Comparison of ENCODE assay signal across 20 mouse cellular contexts in genomic region chr5:126063644-126064043, GRCm38 (mm10).
DNase-seq lines count a peak whose midpoint lies in the region; ATAC-seq and TF ChIP-seq lines count a peak whose summit lies in the region.
"Had no signal": no experiment of that assay in that cellular context is flagged by ENCODE, and none has a peak within 500 bp of the region (broad histone marks: within the 10 kb centered on the region; RNA-seq: fewer than 3 reads in every experiment).

No protein-coding gene starts in this region.

- H3K9ac ChIP-seq in intestine, postnatal 0 days (ENCODE audit: low read depth, low read length) = no peak overlapping the region
- no peak overlapping the region for H3K9ac ChIP-seq in intestine, embryonic 16.5 days (ENCODE audit: low read depth, low read length)
- H3K9ac ChIP-seq in lung, embryonic 14.5 days = no peak overlapping the region
- H3K9ac ChIP-seq: heart, embryonic 13.5 days; hindbrain, embryonic 13.5 days; intestine, embryonic 15.5 days; kidney, embryonic 15.5 days; liver, embryonic 13.5 days; midbrain, embryonic 12.5 days; neural tube, embryonic 13.5 days had no signal

- no peak for DNase-seq in lung, embryonic 14.5 days
- DNase-seq in lung, adult 2 months = no peak
- DNase-seq in NIH3T3 (ENCODE audit: low read depth) = peak; percentile 2
- peak; percentile 2 for DNase-seq in skeletal muscle tissue, adult 2 months (ENCODE audit: low read depth, low spot score)
- no peak for DNase-seq in gastrocnemius, postnatal 25 days
- DNase-seq in left cerebral cortex, postnatal 25 days (ENCODE audit: low spot score in 2 of 2) = no peak
- DNase-seq: B cell, adult 2 months; cerebellum, adult 9-10 months; embryo, embryonic 11 days; liver, embryonic 13.5 days; lung, postnatal 10 days; thymus, postnatal 14 days had no signal

- TF ChIP-seq POLR2A in lung, adult 2 months (IDR thresholded peaks at IDR 0.05; ENCODE audit: borderline replicate concordance, extremely low read depth, low read depth, low read length) = no peak

- H3K27ac ChIP-seq in intestine, postnatal 0 days (ENCODE audit: low read depth, low read length) = no peak overlapping the region
- no peak overlapping the region for H3K27ac ChIP-seq in intestine, embryonic 16.5 days (ENCODE audit: low read length)
- no peak overlapping the region for H3K27ac ChIP-seq in lung, embryonic 14.5 days (ENCODE audit: low read depth)
- H3K27ac ChIP-seq: heart, embryonic 13.5 days; hindbrain, embryonic 13.5 days; intestine, embryonic 15.5 days; kidney, embryonic 15.5 days; liver, embryonic 13.5 days; midbrain, embryonic 12.5 days; neural tube, embryonic 13.5 days had no signal

- no peak overlapping the region for H3K4me2 ChIP-seq in intestine, postnatal 0 days (replicated peaks; ENCODE audit: low read depth)
- H3K4me2 ChIP-seq in intestine, embryonic 16.5 days (ENCODE audit: low read depth, low read length) = no peak overlapping the region
- H3K4me2 ChIP-seq in lung, embryonic 14.5 days = no peak overlapping the region
- H3K4me2 ChIP-seq: heart, embryonic 13.5 days; hindbrain, embryonic 13.5 days; intestine, embryonic 15.5 days; kidney, embryonic 15.5 days; liver, embryonic 13.5 days; midbrain, embryonic 12.5 days; neural tube, embryonic 13.5 days had no signal

- intact Hi-C loops in left cerebral cortex, postnatal 25 days (cut with DNase I) = no loop called here

- no peaks in the 10 kb centered on the region for H3K9me3 ChIP-seq in intestine, postnatal 0 days (ENCODE audit: control insufficient read depth)
- H3K9me3 ChIP-seq in intestine, embryonic 16.5 days (ENCODE audit: control insufficient read depth, low read length) = no peaks in the 10 kb centered on the region
- no peaks in the 10 kb centered on the region; the same call in 1 of the 2 replicates for H3K9me3 ChIP-seq in lung, embryonic 14.5 days (ENCODE audit: low read depth, low read length)
- H3K9me3 ChIP-seq: hindbrain, embryonic 13.5 days; intestine, embryonic 15.5 days; kidney, embryonic 15.5 days; midbrain, embryonic 12.5 days; neural tube, embryonic 13.5 days had no signal

- no peak overlapping the region for H3K4me3 ChIP-seq in intestine, postnatal 0 days (ENCODE audit: low read depth, low read length)
- H3K4me3 ChIP-seq in intestine, embryonic 16.5 days (ENCODE audit: low read length) = no peak overlapping the region
- H3K4me3 ChIP-seq in lung, embryonic 14.5 days (ENCODE audit: low read depth, low read length) = no peak overlapping the region
- H3K4me3 ChIP-seq in lung, adult 2 months (replicated peaks; ENCODE audit: extremely low read depth, low read depth, low read length) = no peak overlapping the region
- H3K4me3 ChIP-seq: heart, embryonic 13.5 days; hindbrain, embryonic 13.5 days; intestine, embryonic 15.5 days; kidney, embryonic 15.5 days; liver, embryonic 13.5 days; midbrain, embryonic 12.5 days; neural tube, embryonic 13.5 days had no signal

- H3K27me3 ChIP-seq in intestine, postnatal 0 days (replicated peaks; ENCODE audit: control insufficient read depth, insufficient read depth, low read length) = no peaks in the 10 kb centered on the region
- H3K27me3 ChIP-seq in intestine, embryonic 16.5 days (replicated peaks; ENCODE audit: control insufficient read depth, insufficient read depth, low read length) = no peaks in the 10 kb centered on the region
- H3K27me3 ChIP-seq in lung, embryonic 14.5 days (ENCODE audit: insufficient read depth, low read length) = no peaks in the 10 kb centered on the region
- H3K27me3 ChIP-seq: heart, embryonic 13.5 days; hindbrain, embryonic 13.5 days; intestine, embryonic 15.5 days; kidney, embryonic 15.5 days; liver, embryonic 13.5 days; midbrain, embryonic 12.5 days; neural tube, embryonic 13.5 days had no signal

- no peaks in the 10 kb centered on the region for H3K36me3 ChIP-seq in intestine, postnatal 0 days (ENCODE audit: control insufficient read depth, insufficient read depth)
- H3K36me3 ChIP-seq in intestine, embryonic 16.5 days (ENCODE audit: control insufficient read depth, insufficient read depth, low read length) = no peaks in the 10 kb centered on the region
- H3K36me3 ChIP-seq in lung, embryonic 14.5 days (ENCODE audit: insufficient read depth) = no peaks in the 10 kb centered on the region
- H3K36me3 ChIP-seq: heart, embryonic 13.5 days; hindbrain, embryonic 13.5 days; intestine, embryonic 15.5 days; kidney, embryonic 15.5 days; liver, embryonic 13.5 days; midbrain, embryonic 12.5 days; neural tube, embryonic 13.5 days had no signal

- H3K4me1 ChIP-seq in intestine, postnatal 0 days (replicated peaks; ENCODE audit: control insufficient read depth, insufficient read depth, low read length) = no peaks in the 10 kb centered on the region
- H3K4me1 ChIP-seq in intestine, embryonic 16.5 days (ENCODE audit: control insufficient read depth, insufficient read depth, low read length) = no peaks in the 10 kb centered on the region
- no peaks in the 10 kb centered on the region for H3K4me1 ChIP-seq in lung, embryonic 14.5 days (ENCODE audit: insufficient read depth)
- H3K4me1 ChIP-seq in lung, adult 2 months (ENCODE audit: control insufficient read depth, insufficient read depth, low read length) = no peaks in the 10 kb centered on the region
- H3K4me1 ChIP-seq: heart, embryonic 13.5 days; hindbrain, embryonic 13.5 days; intestine, embryonic 15.5 days; kidney, embryonic 15.5 days; liver, embryonic 13.5 days; midbrain, embryonic 12.5 days; neural tube, embryonic 13.5 days had no signal

- no peak for ATAC-seq in intestine, postnatal 0 days
- no peak for ATAC-seq in intestine, embryonic 16.5 days
- no peak for ATAC-seq in lung, embryonic 14.5 days (ENCODE audit: insufficient read depth)
- ATAC-seq: intestine, embryonic 15.5 days had no signal

- 0 out of 2 replicates have a peak, but pooled peaks have one; percentile 12 for TF ChIP-seq CTCF in intestine, postnatal 0 days (IDR thresholded peaks at IDR 0.05; ENCODE audit: low read depth)
- 0 out of 2 replicates have a peak, but pooled peaks have one; percentile 16 for TF ChIP-seq CTCF in lung, embryonic 14.5 days (IDR thresholded peaks at IDR 0.05; ENCODE audit: low read depth)
- no peak for TF ChIP-seq CTCF in lung, adult 2 months (IDR thresholded peaks at IDR 0.05; ENCODE audit: insufficient read depth, low read length)

Comparison
In these comparisons a context has a peak if more than half of its experiments do, and no peak if none do; other contexts are left out.
1. DNase-seq: peak in NIH3T3 (single experiment) and skeletal muscle tissue, adult 2 months (single experiment); none in lung, embryonic 14.5 days (single experiment), lung, adult 2 months (single experiment), gastrocnemius, postnatal 25 days (single experiment) and left cerebral cortex, postnatal 25 days (0 of 2).